Mouse (Mus musculus) hindbrain, embryonic 11.5 days (tissue): ENCODE data around the gene Mcl1. TPM values are rescaled to one million over a fixed set of nuclear protein-coding genes. Genes with fewer than 3 reads are reported as not detected.
"Not testable (repeated sequence)": the region's sequence is repeated elsewhere in the genome, so short reads cannot be mapped to it uniquely, and the experiment has no call there.

Source experiments
- ATAC-seq: fragments of 200-750 bp; cut with Nextera tagmentation; 2 replicates; pipeline ENCODE4 v1.8.0; 2017; ENCODE audit warnings: mild to moderate bottlenecking, moderate TSS enrichment, moderate library complexity; ENCODE audit not compliant: low FRiP score
- DNase-seq: peaks from one replicate; pipeline ENCODE4 v3.0.0-alpha.2; 2015; ENCODE audit warnings: low spot score
- H3K27ac ChIP-seq: fragments of 300-500 bp; sonication (generic); 2 replicates; pipeline ENCODE4 v1.5.1; 2014; ENCODE audit warnings: mild to moderate bottlenecking, low read depth, low read length
- H3K27me3 ChIP-seq: fragments of 300-500 bp; sonication (generic); 2 replicates; pipeline ENCODE4 v1.6.1; 2014; ENCODE audit warnings: mild to moderate bottlenecking, low read length, moderate library complexity, mixed read lengths; ENCODE audit not compliant: control insufficient read depth, insufficient read depth
- H3K36me3 ChIP-seq: fragments of 300-500 bp; sonication (generic); 2 replicates; pipeline ENCODE4 v1.6.1; 2014; ENCODE audit warnings: mild to moderate bottlenecking, low read length, moderate library complexity, mixed read lengths; ENCODE audit not compliant: control insufficient read depth, insufficient read depth
- H3K4me1 ChIP-seq: fragments of 300-500 bp; sonication (generic); replicated peaks from 2 replicates; pipeline ENCODE4 v1.6.1; 2014; ENCODE audit warnings: low read length, mixed read lengths; ENCODE audit not compliant: control insufficient read depth, insufficient read depth
- H3K4me2 ChIP-seq: fragments of 300-500 bp; sonication (generic); replicated peaks from 2 replicates; pipeline ENCODE4 v1.6.1; 2014; ENCODE audit warnings: mild to moderate bottlenecking, low read depth, low read length
- H3K4me3 ChIP-seq: fragments of 300-500 bp; sonication (generic); 2 replicates; pipeline ENCODE4 v1.5.1; 2014; ENCODE audit warnings: low read depth, low read length
- H3K9ac ChIP-seq: fragments of 300-500 bp; sonication (generic); 2 replicates; pipeline ENCODE4 v1.6.1; 2014; ENCODE audit warnings: low read depth, low read length
- H3K9me3 ChIP-seq: fragments of 300-500 bp; sonication (generic); 2 replicates; pipeline ENCODE4 v1.6.1; 2016; ENCODE audit warnings: low read length; ENCODE audit not compliant: control insufficient read depth
- WGBS: fragments of 180-500 bp; shearing (Covaris S2); extraction: QIAGEN DNeasy Blood & Tissue Kit; methylation state at CpG from one replicate; pipeline ENCODE4 v1.1.7; 2014; 5-methylcytosine and 5-hydroxymethylcytosine counted together
- polyA plus RNA-seq: library from polyadenylated mRNA; unstranded; fragments of >200 nt; fragmentation: Nextera tagmentation; extraction: Ambion mirVana; gene quantifications from 2 replicates; pipeline ENCODE4 v1.2.1, GENCODE M21; 2014

The Mcl1 gene
- 76.1 and 87.4 TPM in 2 replicates for polyA plus RNA-seq

DNA sequence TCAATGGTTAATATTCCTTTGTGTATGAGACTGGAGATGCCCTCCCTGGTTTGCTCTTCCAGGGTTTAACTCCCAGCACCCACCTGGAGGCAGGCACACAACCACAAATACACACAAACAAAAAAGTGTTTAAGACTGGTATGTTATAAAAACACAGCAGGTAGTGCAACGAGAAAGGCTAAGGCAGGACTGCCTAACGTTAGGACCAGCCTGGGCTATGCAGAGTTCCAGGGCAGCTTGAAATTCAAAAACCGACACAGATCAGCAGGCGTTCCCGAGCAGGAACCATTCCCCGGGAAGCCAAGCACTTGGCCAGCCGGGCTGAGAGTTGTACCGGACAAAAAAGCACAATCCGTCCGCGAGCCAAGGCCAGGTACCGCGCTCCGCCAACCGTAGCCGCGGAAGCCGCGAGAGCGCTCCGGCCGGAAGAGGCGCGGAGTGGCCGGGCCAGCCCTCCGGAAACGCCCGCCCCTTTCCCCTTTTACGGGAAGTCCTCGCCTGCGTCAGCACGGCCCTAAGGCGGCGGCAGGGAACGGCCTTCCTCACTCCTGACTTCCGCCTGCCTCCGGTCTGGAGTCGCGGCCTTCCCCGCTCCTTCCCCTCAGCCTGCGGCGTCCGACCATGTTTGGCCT is at the start of gene Mcl1:
Mcl1 (plus strand) TSS at position 553 of the 632 bp plus-strand sequence.
- H3K9me3 ChIP-seq: no peaks in the 10 kb centered on the region
- H3K27ac ChIP-seq: peak within 1 kb of the TSS; percentile 98
- no peaks in the 10 kb centered on the region for H3K27me3 ChIP-seq
- peak; percentile 97 for ATAC-seq
- WGBS: under 1% methylated on average over 40 of the region's 43 CpGs
- H3K9ac ChIP-seq: peak within 1 kb of the TSS; percentile 99
- H3K4me1 ChIP-seq: peaks cover 3% of the 10 kb centered on the region
- peak within 1 kb of the TSS; percentile 95 for H3K4me3 ChIP-seq
- H3K4me2 ChIP-seq: peak within 1 kb of the TSS; percentile 86
- peak; percentile 94 for DNase-seq
- no peaks in the 10 kb centered on the region for H3K36me3 ChIP-seq

DNA sequence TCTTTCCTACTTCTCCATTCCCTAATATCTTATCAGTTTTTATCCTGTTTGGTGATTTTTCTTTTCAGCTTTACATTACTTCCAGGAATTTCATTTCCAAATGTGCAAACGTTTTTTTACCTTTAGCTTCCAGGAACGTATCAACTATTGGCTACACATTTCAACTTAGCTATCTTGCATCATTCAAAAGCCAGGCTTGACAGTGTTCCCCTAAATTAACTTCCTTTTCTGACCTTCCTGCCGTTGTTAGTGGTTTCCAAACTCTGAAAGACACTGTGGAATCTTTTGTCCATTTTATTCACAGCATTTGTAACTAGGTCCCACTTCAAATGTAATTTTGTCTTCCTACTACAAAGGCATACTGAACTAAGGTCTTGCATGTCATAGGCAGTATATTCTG is 49.4 kb upstream of the Mcl1 start:
- Histone ChIP-seq H3K4me2 (no peak overlapping the region), H3K27ac (no peak overlapping the region), H3K9ac (no peak overlapping the region), H3K36me3 (peaks cover 3% of the 10 kb centered on the region; the same call in 1 of the 2 replicates), H3K4me3 (no peak overlapping the region), H3K9me3 (no peaks in the 10 kb centered on the region), H3K27me3 (no peaks in the 10 kb centered on the region), H3K4me1 (no peaks in the 10 kb centered on the region)
- ATAC-seq (no peak), DNase-seq (no peak)
- WGBS: 74% methylated on average over 3 of the region's 3 CpGs

DNA sequence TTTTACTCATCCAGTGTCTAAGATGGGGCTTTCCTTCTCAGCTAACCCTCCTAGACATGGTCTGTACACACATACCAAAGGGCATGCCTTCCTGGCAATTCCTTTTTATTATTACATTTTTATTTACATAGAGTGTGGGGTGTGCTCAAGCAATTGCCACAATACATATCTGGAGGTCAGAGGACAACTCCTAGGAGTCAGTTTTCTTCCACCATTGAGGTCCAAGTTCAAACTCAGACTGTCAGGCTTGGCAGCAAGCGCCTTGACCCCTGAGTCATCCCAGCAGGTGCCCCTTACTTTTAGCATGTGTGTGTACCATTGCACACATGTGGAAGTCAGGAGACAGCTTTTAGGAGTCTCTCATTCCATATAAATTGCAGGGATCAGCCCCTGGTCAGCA is 44.6 kb upstream of the Mcl1 start:
- Histone ChIP-seq H3K4me2 (no peak overlapping the region), H3K4me3 (no peak overlapping the region), H3K27ac (no peak overlapping the region), H3K9ac (no peak overlapping the region), H3K27me3 (no peaks in the 10 kb centered on the region), H3K9me3 (no peaks in the 10 kb centered on the region), H3K4me1 (no peaks in the 10 kb centered on the region), H3K36me3 (peaks cover 7% of the 10 kb centered on the region; the same call in 1 of the 2 replicates)
- 88% methylated on average over 1 of the region's 1 CpGs for WGBS
- DNase-seq: no peak
- no peak for ATAC-seq

DNA sequence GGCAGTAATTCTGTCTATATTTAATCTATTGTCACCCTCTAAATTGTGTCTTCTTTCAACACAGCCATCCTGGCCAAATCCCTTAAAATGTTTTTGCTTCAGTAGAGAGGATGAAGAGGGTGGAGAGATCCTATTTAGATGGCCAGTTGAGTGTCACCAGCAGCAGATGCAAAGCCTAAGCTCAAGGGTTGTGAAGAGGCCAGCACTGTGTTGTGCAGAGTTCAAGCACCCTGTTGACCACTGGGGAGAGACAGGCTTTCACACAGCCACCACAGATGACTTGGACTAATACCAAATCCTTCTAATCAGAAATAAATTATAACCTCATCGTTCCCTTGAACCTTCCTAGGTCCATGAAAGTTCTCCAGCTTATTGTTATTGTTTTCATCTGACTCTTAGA is 40.1 kb upstream of the Mcl1 start:
- Histone ChIP-seq H3K4me2 (no peak overlapping the region), H3K36me3 (0 out of 2 replicates have a peak, but pooled peaks cover 4% of the 10 kb centered on the region), H3K4me1 (no peaks in the 10 kb centered on the region), H3K27ac (no peak overlapping the region), H3K27me3 (no peaks in the 10 kb centered on the region), H3K4me3 (no peak overlapping the region), H3K9me3 (no peaks in the 10 kb centered on the region), H3K9ac (no peak overlapping the region)
- no peak for ATAC-seq
- 85% methylated on average over 1 of the region's 1 CpGs for WGBS
- no peak for DNase-seq

DNA sequence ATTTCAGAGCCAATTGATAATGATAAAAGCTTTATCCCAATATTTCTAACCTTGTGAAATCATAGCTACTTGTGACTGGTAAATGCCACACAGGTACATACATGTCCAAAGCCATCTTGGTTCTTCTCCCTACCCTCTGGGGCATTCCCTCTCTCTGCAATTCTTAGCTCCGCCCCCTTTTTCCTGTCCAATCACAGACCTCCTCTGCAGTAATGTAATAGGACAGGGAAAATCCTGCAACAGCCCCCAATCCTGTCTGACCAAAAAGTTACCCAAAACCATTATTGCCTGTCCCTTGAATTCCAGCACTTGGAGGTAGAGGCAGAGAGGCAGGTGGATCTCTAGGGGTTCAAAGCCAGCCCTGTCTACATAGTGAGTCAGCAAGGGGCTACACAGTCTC is 37.3 kb upstream of the Mcl1 start:
- H3K9me3 ChIP-seq: no peaks in the 10 kb centered on the region
- 0 out of 2 replicates have a peak, but pooled peaks cover 4% of the 10 kb centered on the region for H3K36me3 ChIP-seq
- no peak overlapping the region for H3K4me3 ChIP-seq
- H3K4me2 ChIP-seq: no peak overlapping the region
- WGBS: 72% methylated on average over 1 of the region's 1 CpGs
- H3K27ac ChIP-seq: no peak overlapping the region
- DNase-seq: no peak
- H3K27me3 ChIP-seq: no peaks in the 10 kb centered on the region
- peaks cover 2% of the 10 kb centered on the region; the same call in 1 of the 2 replicates for H3K4me1 ChIP-seq
- H3K9ac ChIP-seq: no peak overlapping the region
- no peak for ATAC-seq

DNA sequence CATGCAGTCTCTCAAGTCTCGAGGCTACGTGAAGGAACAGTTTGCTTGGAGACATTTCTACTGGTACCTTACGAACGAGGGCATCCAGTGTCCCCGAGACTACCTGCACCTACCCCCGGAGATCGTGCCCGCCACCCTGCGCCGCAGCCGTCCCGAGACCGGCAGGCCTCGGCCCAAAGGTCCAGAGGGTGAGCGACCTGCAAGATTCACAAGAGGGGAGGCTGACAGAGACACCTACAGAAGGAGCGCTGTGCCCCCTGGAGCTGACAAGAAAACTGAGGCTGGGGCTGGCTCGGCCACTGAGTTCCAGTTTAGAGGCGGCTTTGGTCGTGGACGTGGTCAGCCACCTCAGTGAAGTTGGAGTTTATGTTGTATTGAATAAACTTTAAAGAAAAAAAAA is 36.2 kb upstream of the Mcl1 start:
- ATAC-seq, DNase-seq, H3K27ac ChIP-seq, H3K27me3 ChIP-seq, H3K4me1 ChIP-seq, H3K9me3 ChIP-seq, H3K36me3 ChIP-seq, H3K9ac ChIP-seq, H3K4me3 ChIP-seq, H3K4me2 ChIP-seq: not testable (repeated sequence)
- 93% methylated on average over 20 of the region's 20 CpGs for WGBS

DNA sequence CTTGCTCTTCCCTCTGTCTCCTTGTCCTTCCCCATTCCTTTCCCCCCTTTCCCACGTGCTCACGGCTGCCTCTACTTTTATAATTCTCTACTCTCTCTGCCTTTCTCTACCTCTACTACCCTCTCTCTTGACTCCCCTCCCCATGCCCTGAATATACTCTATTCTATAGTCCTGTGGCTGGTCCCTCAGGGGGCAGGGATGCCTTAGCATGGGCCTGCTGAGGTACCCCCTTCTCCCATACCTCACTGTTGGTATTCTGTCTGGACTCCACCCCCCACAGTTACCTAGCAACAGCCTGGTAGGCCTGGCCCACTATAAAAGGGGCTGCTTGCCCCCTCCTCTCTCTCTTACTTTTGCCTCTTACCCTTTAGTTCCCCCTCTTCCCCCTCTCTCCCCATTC is 35.0 kb upstream of the Mcl1 start:
- Histone ChIP-seq H3K4me2 (no peak overlapping the region), H3K36me3 (no peaks in the 10 kb centered on the region), H3K9me3 (no peaks in the 10 kb centered on the region), H3K9ac (no peak overlapping the region), H3K4me1 (peaks cover 4% of the 10 kb centered on the region; the same call in 1 of the 2 replicates), H3K27ac (no peak overlapping the region), H3K4me3 (no peak overlapping the region), H3K27me3 (no peaks in the 10 kb centered on the region)
- WGBS: 64% methylated on average over 2 of the region's 2 CpGs
- DNase-seq: no peak
- ATAC-seq: no peak

DNA sequence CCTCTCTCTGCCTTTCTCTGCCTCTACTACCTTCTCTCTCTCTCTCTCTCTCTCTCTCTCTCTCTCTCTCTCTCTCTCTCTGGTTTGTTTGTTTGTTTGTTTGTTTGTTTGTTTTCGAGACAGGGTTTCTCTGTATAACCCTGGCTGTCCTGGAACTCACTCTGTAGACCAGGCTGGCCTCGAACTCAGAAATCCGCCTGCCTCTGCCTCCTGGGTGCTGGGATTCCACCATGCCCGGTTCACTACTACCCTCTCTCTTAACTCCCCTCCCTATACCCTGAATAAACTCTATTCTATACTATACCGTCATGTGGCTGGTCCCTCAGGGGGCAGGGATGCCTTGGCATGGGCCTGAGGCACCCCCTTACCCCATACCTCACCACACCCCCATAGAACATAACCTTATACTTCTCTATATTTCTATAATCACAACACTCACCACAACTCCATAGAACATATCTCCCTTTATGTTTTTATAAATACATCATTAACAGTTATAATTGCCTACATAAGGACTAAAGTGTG is 34.5 kb upstream of the Mcl1 start:
- peak overlapping the region; percentile 63; the same call in 1 of the 2 replicates for H3K4me3 ChIP-seq
- not testable (repeated sequence) for H3K27me3 ChIP-seq, H3K4me1 ChIP-seq, H3K36me3 ChIP-seq, H3K9me3 ChIP-seq, DNase-seq, H3K27ac ChIP-seq, ATAC-seq
- 75% methylated on average over 5 of the region's 5 CpGs for WGBS
- H3K9ac ChIP-seq: 0 out of 2 replicates have a peak overlapping the region, but pooled peaks have one; percentile 34
- H3K4me2 ChIP-seq: peak overlapping the region; percentile 40
